In the genomic region with DNA sequence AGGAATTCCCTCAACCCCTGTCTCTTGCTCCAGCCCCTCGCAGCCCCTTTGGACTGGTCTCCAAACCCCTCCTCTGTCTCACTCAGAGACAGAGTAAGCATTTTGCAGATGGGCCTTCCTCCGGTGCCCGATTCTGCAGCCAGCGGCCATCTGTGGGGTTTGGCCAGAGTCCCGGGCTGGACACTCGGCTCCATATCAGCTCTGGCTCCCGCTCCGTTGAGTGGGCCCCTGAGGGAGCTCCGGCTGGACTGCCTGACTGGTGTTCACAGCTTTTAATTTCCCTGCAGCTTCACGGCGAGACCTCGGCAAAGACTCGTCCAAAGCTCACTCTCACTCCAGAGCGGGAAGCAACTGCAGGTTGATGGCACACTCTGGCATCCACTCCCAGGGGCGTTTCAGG, we compare ENCODE assay signal across 8 mouse cellular contexts. TPM values are rescaled to one million over a fixed set of nuclear protein-coding genes. Genes with fewer than 3 reads are reported as not detected.
DNase-seq lines count a peak whose midpoint lies in the region; ATAC-seq and TF ChIP-seq lines count a peak whose summit lies in the region.
"Had no signal": no experiment of that assay in that cellular context is flagged by ENCODE, and none has a peak within 500 bp of the region (broad histone marks: within the 10 kb centered on the region; RNA-seq: fewer than 3 reads in every experiment).

No protein-coding gene starts in this region.

- H3K4me2 ChIP-seq in heart, embryonic 13.5 days = peak overlapping the region; percentile 22
- no peak overlapping the region for H3K4me2 ChIP-seq in liver, postnatal 0 days (ENCODE audit: low read depth, low read length)

- DNase-seq in left cerebral cortex, postnatal 10 days (ENCODE audit: extremely low spot score in 1 of 2, low spot score in 2 of 2) = peak; percentile 56 to 75
- no peak for DNase-seq in left cerebral cortex, adult 11 months (ENCODE audit: low spot score)
- peak; percentile 79 to 83 for DNase-seq in cerebellum, adult 2 months
- DNase-seq in thymus, postnatal 0 days (ENCODE audit: low spot score) = no peak
- no peak for DNase-seq in liver, postnatal 0 days

- peak; percentile 33; the same call in 1 of the 2 replicates for ATAC-seq in cerebellum, adult (ENCODE audit: insufficient number of reproducible peaks, low FRiP score, low TSS enrichment)
- no peak for ATAC-seq in heart, embryonic 13.5 days (ENCODE audit: extremely low read depth, insufficient number of reproducible peaks, low FRiP score, low TSS enrichment)
- ATAC-seq in liver, postnatal 0 days = no peak
- ATAC-seq: Patski had no signal

- H3K4me3 ChIP-seq in cerebellum, adult 2 months (replicated peaks; ENCODE audit: insufficient read depth, low read depth, low read length) = no peak overlapping the region
- H3K4me3 ChIP-seq in heart, embryonic 13.5 days = no peak overlapping the region
- H3K4me3 ChIP-seq in liver, postnatal 0 days (ENCODE audit: low read depth, low read length) = no peak overlapping the region

- WGBS in cerebellum, adult 2 months = 6% methylated on average over 15 of the region's 15 CpGs
- WGBS in heart, embryonic 13.5 days = 45% methylated on average over 15 of the region's 15 CpGs
- 80% methylated on average over 15 of the region's 15 CpGs for WGBS in liver, postnatal 0 days (ENCODE audit: insufficient replicate concordance)

- TF ChIP-seq CTCF in cerebellum, adult 2 months (IDR thresholded peaks at IDR 0.05; ENCODE audit: borderline replicate concordance, insufficient read depth, low read depth, low read length) = no peak
- TF ChIP-seq CTCF in liver, postnatal 0 days (IDR thresholded peaks at IDR 0.05; ENCODE audit: low read depth) = no peak

- intact Hi-C loops in left cerebral cortex, postnatal 10 days (cut with DNase I) = no loop called here

- TF ChIP-seq EP300 in liver, postnatal 0 days (IDR thresholded peaks at IDR 0.05; ENCODE audit: low read depth) = no peak

- H3K9me3 ChIP-seq in heart, embryonic 13.5 days = no peaks in the 10 kb centered on the region
- no peaks in the 10 kb centered on the region for H3K9me3 ChIP-seq in liver, postnatal 0 days (ENCODE audit: low read length)

- no peak overlapping the region for H3K9ac ChIP-seq in heart, embryonic 13.5 days
- no peak overlapping the region for H3K9ac ChIP-seq in liver, postnatal 0 days (replicated peaks)

- no peak for TF ChIP-seq POLR2A in cerebellum, adult 2 months (IDR thresholded peaks at IDR 0.05; ENCODE audit: borderline replicate concordance, insufficient read depth, low read length)

- no peaks in the 10 kb centered on the region for H3K36me3 ChIP-seq in heart, embryonic 13.5 days
- H3K36me3 ChIP-seq in liver, postnatal 0 days (replicated peaks; ENCODE audit: insufficient read depth, low read length) = no peaks in the 10 kb centered on the region

- peaks cover 34% of the 10 kb centered on the region for H3K4me1 ChIP-seq in cerebellum, adult 2 months (ENCODE audit: control insufficient read depth, insufficient read depth, low read length)
- peaks cover 17% of the 10 kb centered on the region for H3K4me1 ChIP-seq in heart, embryonic 13.5 days
- H3K4me1 ChIP-seq in liver, postnatal 0 days (ENCODE audit: insufficient read depth) = no peaks in the 10 kb centered on the region

- no peak overlapping the region for H3K27ac ChIP-seq in cerebellum, adult 2 months (ENCODE audit: insufficient read depth, low read length)
- H3K27ac ChIP-seq in heart, embryonic 13.5 days (replicated peaks) = no peak overlapping the region
- H3K27ac ChIP-seq in liver, postnatal 0 days (ENCODE audit: low read depth) = no peak overlapping the region

- no peaks in the 10 kb centered on the region for H3K27me3 ChIP-seq in cerebellum, adult 2 months (ENCODE audit: control insufficient read depth, insufficient read depth, low read length)
- peaks cover 78% of the 10 kb centered on the region for H3K27me3 ChIP-seq in heart, embryonic 13.5 days (replicated peaks)
- H3K27me3 ChIP-seq in liver, postnatal 0 days (ENCODE audit: insufficient read depth, low read length) = no peaks in the 10 kb centered on the region

RNA-seq across cellular contexts. Expression of a gene that starts 10.2 kb away (rescaled TPM):
- 100 to 1,000 TPM; 309 to 340 TPM for total RNA-seq in left cerebral cortex, postnatal 10 days (2021)
- 483 and 522 TPM in 2 replicates for polyA plus RNA-seq in cerebellum, adult 2 months (2012; rRNA removed)
- 0.27 and 0.63 TPM in 2 replicates for polyA plus RNA-seq in heart, embryonic 13.5 days (2015; fragmentation: Nextera tagmentation; extraction: Ambion mirVana)
- 0.08 and 0.10 TPM in 2 replicates for polyA plus RNA-seq in thymus, postnatal 0 days (2015; fragmentation: Nextera tagmentation; extraction: Ambion mirVana)
- not detected in 2 replicates for polyA plus RNA-seq in liver, postnatal 0 days (2015; fragmentation: Nextera tagmentation; extraction: Ambion mirVana)
- polyA plus RNA-seq: Patski had no signal

Comparison
In these comparisons a context has a peak if more than half of its experiments do, and no peak if none do; other contexts are left out.
1. DNase-seq: peak in left cerebral cortex, postnatal 10 days (2 of 2) and cerebellum, adult 2 months (2 of 2); none in left cerebral cortex, adult 11 months (single experiment), thymus, postnatal 0 days (single experiment) and liver, postnatal 0 days (single experiment).
2. RNA of a gene that starts 10.2 kb away (polyA plus RNA-seq): 483 to 522 TPM in cerebellum, adult 2 months; 0.27 to 0.63 TPM in heart, embryonic 13.5 days, 0.08 to 0.10 TPM in thymus, postnatal 0 days and not detected in liver, postnatal 0 days; every median in the first group is over 100 times any median in the second.